Mouse (Mus musculus): ENCODE data around the gene Mitf. TPM values are rescaled to one million over a fixed set of nuclear protein-coding genes. Genes with fewer than 3 reads are reported as not detected.

Mitf gene
- polyA plus RNA-seq, 1 experiment from 2014 or later: 2.2 TPM

DNA sequence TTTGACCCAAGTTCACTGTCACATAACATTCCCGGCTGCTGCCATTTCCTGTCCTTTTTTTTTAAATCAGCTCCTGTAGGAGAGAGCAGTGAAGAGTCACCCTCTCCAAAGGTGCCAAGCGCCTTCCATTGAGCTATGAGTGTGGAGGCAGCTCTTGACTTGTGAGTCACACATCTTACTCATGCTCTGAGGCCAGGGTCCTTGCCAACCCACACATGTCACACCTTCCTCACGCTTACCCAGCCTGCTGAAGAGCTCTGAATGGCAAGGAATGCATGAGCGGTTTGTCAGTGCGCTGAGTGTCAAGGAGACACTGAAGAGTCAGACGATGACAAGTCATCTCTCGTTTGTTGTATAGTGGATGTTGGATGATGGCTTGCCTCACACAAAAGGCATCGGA is 146.0 kb downstream of the Mitf start:
- no peaks in the 10 kb centered on the region for H3K36me3 ChIP-seq (replicated peaks; ENCODE audit: control insufficient read depth, insufficient read depth, low read depth, low read length)
- H3K27me3 ChIP-seq (ENCODE audit: control insufficient read depth, insufficient read depth, low read length): no peaks in the 10 kb centered on the region

DNA sequence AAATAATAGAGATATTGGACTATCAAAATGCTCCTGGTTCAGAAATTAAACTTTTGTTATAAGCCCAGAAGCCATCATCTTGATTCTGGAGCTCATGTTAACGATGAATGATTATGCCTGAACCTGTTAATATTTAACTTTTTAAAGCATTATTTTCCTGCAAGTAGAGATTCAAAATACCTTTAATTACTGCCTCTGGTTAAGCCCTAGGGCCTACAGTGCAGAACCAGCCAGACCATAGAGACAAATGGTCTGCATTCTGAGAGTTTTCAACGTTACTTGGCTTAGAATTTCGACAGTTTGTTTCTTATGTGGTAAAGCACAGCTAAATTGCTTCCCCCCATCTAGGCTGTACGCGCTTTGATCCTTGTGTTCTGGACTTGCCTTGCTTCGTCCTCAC is 149.3 kb downstream of the Mitf start:
- no peak overlapping the region for H3K4me3 ChIP-seq (ENCODE audit: low read depth, low read length)
- no peaks in the 10 kb centered on the region for H3K36me3 ChIP-seq (replicated peaks; ENCODE audit: control insufficient read depth, insufficient read depth, low read depth, low read length)
- H3K9me3 ChIP-seq (replicated peaks; ENCODE audit: control insufficient read depth, low read length): no peaks in the 10 kb centered on the region
- H3K9ac ChIP-seq (replicated peaks; ENCODE audit: low read length): no peak overlapping the region
- H3K27me3 ChIP-seq (ENCODE audit: control insufficient read depth, insufficient read depth, low read length): no peaks in the 10 kb centered on the region
- no peaks in the 10 kb centered on the region for H3K4me1 ChIP-seq (ENCODE audit: control insufficient read depth, insufficient read depth, low read length)
- H3K27ac ChIP-seq (replicated peaks; ENCODE audit: low read depth, low read length): no peak overlapping the region
- DNase-seq (ENCODE audit: low spot score) (no peak), ATAC-seq (replicated peaks; ENCODE audit: insufficient number of reproducible peaks, low FRiP score, low TSS enrichment, low read depth) (no peak)
- WGBS: 74% methylated on average over 6 of the region's 6 CpGs
- H3K4me2 ChIP-seq (ENCODE audit: low read depth, low read length): no peak overlapping the region

More for the DNA sequence above, 146.0 kb downstream of the Mitf start:
- no peaks in the 10 kb centered on the region for H3K9me3 ChIP-seq (replicated peaks; ENCODE audit: control insufficient read depth, low read length)
- WGBS: 80% methylated on average over 8 of the region's 8 CpGs
- DNase-seq (ENCODE audit: low spot score) (no peak), ATAC-seq (replicated peaks; ENCODE audit: insufficient number of reproducible peaks, low FRiP score, low TSS enrichment, low read depth) (no peak)
- H3K4me2 ChIP-seq (ENCODE audit: low read depth, low read length): no peak overlapping the region
- no peak overlapping the region for H3K9ac ChIP-seq (replicated peaks; ENCODE audit: low read length)
- H3K4me1 ChIP-seq (ENCODE audit: control insufficient read depth, insufficient read depth, low read length): no peaks in the 10 kb centered on the region
- no peak overlapping the region for H3K27ac ChIP-seq (replicated peaks; ENCODE audit: low read depth, low read length)
- H3K4me3 ChIP-seq (ENCODE audit: low read depth, low read length): no peak overlapping the region

DNA sequence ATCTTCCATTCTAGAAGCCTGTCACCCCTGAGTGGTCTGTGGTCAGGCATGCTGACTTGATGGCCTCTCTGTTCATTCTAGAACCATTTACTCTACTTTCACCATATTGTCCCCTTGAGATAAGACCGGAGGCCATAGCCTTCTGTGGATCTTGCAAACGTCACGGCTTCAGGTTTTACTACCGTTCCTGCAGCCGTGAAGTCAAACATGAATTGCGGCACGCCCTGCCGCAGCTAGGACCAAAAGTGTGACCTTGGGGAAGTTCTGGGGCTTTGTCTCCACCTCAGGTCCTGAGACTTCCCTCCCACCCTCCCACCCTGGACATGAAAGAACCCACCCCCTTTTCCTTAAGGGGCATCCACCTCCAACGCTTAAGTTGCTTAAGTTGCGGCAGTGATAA is 149.8 kb downstream of the Mitf start:
- DNase-seq (ENCODE audit: low spot score) (no peak), ATAC-seq (replicated peaks; ENCODE audit: insufficient number of reproducible peaks, low FRiP score, low TSS enrichment, low read depth) (no peak)
- no peaks in the 10 kb centered on the region for H3K9me3 ChIP-seq (replicated peaks; ENCODE audit: control insufficient read depth, low read length)
- H3K9ac ChIP-seq (replicated peaks; ENCODE audit: low read length): no peak overlapping the region
- H3K36me3 ChIP-seq (replicated peaks; ENCODE audit: control insufficient read depth, insufficient read depth, low read depth, low read length): no peaks in the 10 kb centered on the region
- no peak overlapping the region for H3K27ac ChIP-seq (replicated peaks; ENCODE audit: low read depth, low read length)
- H3K4me1 ChIP-seq (ENCODE audit: control insufficient read depth, insufficient read depth, low read length): no peaks in the 10 kb centered on the region
- H3K4me3 ChIP-seq (ENCODE audit: low read depth, low read length): no peak overlapping the region
- H3K27me3 ChIP-seq (ENCODE audit: control insufficient read depth, insufficient read depth, low read length): no peaks in the 10 kb centered on the region
- H3K4me2 ChIP-seq (ENCODE audit: low read depth, low read length): no peak overlapping the region
- 91% methylated on average over 10 of the region's 10 CpGs for WGBS

DNA sequence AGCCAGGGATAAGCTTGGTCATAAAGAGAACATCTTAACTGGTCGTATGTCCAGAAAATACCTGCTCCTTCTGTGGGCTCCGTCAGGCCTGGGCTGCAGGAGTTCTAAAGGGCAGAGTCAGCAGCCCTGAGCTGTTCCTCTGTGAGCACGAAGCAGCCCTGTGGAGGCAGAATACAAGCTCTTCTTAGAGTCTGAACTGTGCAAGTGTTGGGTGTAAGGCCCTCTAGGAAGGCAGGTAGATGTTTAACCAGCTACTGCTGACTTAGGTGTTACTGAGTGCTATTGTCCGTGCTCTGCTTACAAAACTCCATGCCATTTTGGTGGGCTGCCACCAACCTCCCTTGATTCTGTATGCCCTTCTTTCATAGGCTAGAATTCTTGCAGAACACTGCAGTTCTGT is 151.4 kb downstream of the Mitf start:
- Histone ChIP-seq H3K36me3 (replicated peaks; ENCODE audit: control insufficient read depth, insufficient read depth, low read depth, low read length) (no peaks in the 10 kb centered on the region), H3K4me3 (ENCODE audit: low read depth, low read length) (no peak overlapping the region), H3K27me3 (ENCODE audit: control insufficient read depth, insufficient read depth, low read length) (no peaks in the 10 kb centered on the region), H3K9ac (replicated peaks; ENCODE audit: low read length) (no peak overlapping the region), H3K9me3 (replicated peaks; ENCODE audit: control insufficient read depth, low read length) (no peaks in the 10 kb centered on the region), H3K27ac (replicated peaks; ENCODE audit: low read depth, low read length) (no peak overlapping the region), H3K4me1 (ENCODE audit: control insufficient read depth, insufficient read depth, low read length) (no peaks in the 10 kb centered on the region), H3K4me2 (ENCODE audit: low read depth, low read length) (no peak overlapping the region)
- DNase-seq (ENCODE audit: low spot score) (no peak), ATAC-seq (replicated peaks; ENCODE audit: insufficient number of reproducible peaks, low FRiP score, low TSS enrichment, low read depth) (no peak)
- 84% methylated on average over 4 of the region's 4 CpGs for WGBS

DNA sequence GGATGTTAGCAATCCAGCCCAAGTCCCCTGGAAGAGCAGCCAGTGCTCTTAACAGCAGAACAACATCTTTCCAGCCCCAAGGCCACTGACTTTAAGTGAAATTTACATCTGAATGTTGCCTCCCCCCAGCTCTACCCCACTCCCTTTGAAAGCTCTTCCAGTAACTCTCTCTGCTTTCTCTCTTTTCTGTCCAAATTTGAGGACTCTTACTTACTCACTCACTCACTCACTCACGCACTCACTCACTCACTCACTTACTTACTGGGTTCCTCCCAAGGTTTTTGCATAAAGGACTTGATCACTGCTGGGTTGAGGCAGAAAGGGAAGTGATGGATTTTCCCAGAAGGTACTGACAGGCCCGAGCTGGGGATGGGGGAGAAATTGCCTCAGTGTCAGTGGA is 154.9 kb downstream of the Mitf start:
- no peak for DNase-seq (ENCODE audit: low spot score)
- H3K9me3 ChIP-seq (replicated peaks; ENCODE audit: control insufficient read depth, low read length): no peaks in the 10 kb centered on the region
- H3K4me1 ChIP-seq (ENCODE audit: control insufficient read depth, insufficient read depth, low read length): no peaks in the 10 kb centered on the region
- H3K9ac ChIP-seq (replicated peaks; ENCODE audit: low read length): no peak overlapping the region
- no peaks in the 10 kb centered on the region for H3K36me3 ChIP-seq (replicated peaks; ENCODE audit: control insufficient read depth, insufficient read depth, low read depth, low read length)
- 31% methylated on average over 2 of the region's 2 CpGs for WGBS
- H3K27me3 ChIP-seq (ENCODE audit: control insufficient read depth, insufficient read depth, low read length): no peaks in the 10 kb centered on the region
- H3K4me3 ChIP-seq (ENCODE audit: low read depth, low read length): no peak overlapping the region
- no peak overlapping the region for H3K4me2 ChIP-seq (ENCODE audit: low read depth, low read length)
- no peak overlapping the region for H3K27ac ChIP-seq (replicated peaks; ENCODE audit: low read depth, low read length)
- ATAC-seq (replicated peaks; ENCODE audit: insufficient number of reproducible peaks, low FRiP score, low TSS enrichment, low read depth): no peak

DNA sequence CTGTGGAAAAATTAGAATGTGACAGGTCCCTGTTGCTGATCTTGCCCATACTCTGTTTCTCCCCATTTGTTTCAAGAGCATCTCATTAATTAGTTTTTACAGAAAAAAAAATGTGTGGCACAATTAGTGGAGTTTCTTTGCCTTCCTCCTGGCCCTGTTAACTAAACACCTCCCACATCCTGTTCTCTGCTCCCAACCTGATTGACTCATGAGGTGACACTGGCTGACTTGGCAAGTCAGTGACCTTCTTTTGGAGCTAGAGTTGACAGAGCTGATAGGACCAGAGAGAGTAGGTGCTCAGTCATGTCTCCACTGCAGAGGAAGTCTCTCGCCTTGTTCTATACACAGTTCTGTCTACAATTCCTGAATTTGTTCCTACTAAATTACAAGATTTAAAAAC is 155.5 kb downstream of the Mitf start:
- Histone ChIP-seq H3K4me1 (ENCODE audit: control insufficient read depth, insufficient read depth, low read length) (no peaks in the 10 kb centered on the region), H3K36me3 (replicated peaks; ENCODE audit: control insufficient read depth, insufficient read depth, low read depth, low read length) (no peaks in the 10 kb centered on the region)
- no peak for ATAC-seq (replicated peaks; ENCODE audit: insufficient number of reproducible peaks, low FRiP score, low TSS enrichment, low read depth)

DNA sequence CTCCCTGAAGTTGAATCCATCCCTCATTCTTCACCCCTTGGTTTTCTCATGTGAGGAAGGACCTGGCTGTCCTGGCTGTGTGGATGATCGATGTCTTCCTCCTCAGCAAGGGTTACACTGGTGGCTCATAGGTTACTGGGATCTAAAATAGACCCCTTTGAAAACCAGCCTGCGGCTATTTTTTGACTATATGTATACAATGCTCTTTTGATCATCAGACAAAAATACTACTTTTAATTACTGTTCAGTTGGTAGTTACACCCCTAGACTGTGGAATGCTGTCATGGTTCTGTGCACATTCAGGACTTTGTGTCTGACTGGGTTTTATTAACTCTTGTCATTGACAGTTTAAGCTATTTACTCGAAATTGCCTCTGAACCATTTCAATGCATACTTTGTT is 157.9 kb downstream of the Mitf start:
- Histone ChIP-seq H3K36me3 (replicated peaks; ENCODE audit: control insufficient read depth, insufficient read depth, low read depth, low read length) (no peaks in the 10 kb centered on the region), H3K9ac (replicated peaks; ENCODE audit: low read length) (no peak overlapping the region), H3K27ac (replicated peaks; ENCODE audit: low read depth, low read length) (no peak overlapping the region), H3K9me3 (replicated peaks; ENCODE audit: control insufficient read depth, low read length) (no peaks in the 10 kb centered on the region), H3K4me2 (ENCODE audit: low read depth, low read length) (no peak overlapping the region), H3K27me3 (ENCODE audit: control insufficient read depth, insufficient read depth, low read length) (no peaks in the 10 kb centered on the region), H3K4me1 (ENCODE audit: control insufficient read depth, insufficient read depth, low read length) (no peaks in the 10 kb centered on the region), H3K4me3 (ENCODE audit: low read depth, low read length) (no peak overlapping the region)
- ATAC-seq (replicated peaks; ENCODE audit: insufficient number of reproducible peaks, low FRiP score, low TSS enrichment, low read depth) (no peak), DNase-seq (ENCODE audit: low spot score) (no peak)
- WGBS: 50% methylated on average over 3 of the region's 3 CpGs

More for the DNA sequence above, 155.5 kb downstream of the Mitf start:
- DNase-seq (ENCODE audit: low spot score): no peak
- Histone ChIP-seq H3K9me3 (replicated peaks; ENCODE audit: control insufficient read depth, low read length) (no peaks in the 10 kb centered on the region), H3K4me3 (ENCODE audit: low read depth, low read length) (no peak overlapping the region), H3K27me3 (ENCODE audit: control insufficient read depth, insufficient read depth, low read length) (no peaks in the 10 kb centered on the region), H3K4me2 (ENCODE audit: low read depth, low read length) (no peak overlapping the region), H3K9ac (replicated peaks; ENCODE audit: low read length) (no peak overlapping the region), H3K27ac (replicated peaks; ENCODE audit: low read depth, low read length) (no peak overlapping the region)
- WGBS: 59% methylated on average over 1 of the region's 1 CpGs

DNA sequence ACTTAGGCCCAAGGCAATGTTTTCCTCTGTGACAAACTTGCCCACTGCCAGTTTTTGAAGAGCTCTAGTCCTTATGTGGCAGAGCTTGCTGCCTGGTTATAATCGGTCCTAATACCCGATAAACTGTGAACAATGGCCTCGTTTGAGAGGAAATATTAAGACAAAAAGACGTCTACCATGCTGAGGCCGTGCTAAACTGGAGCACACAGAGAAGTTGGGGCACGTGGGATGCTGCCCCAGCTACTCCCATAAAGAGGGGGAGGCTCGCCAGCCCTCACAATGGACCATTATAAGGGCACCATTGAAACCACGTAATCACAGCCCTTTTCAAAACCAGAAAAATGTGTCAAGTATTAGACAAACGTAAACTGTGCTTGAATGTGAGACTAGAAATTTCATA is 174.8 kb downstream of the Mitf start:
- no peak overlapping the region for H3K4me3 ChIP-seq (ENCODE audit: low read depth, low read length)
- H3K27me3 ChIP-seq (ENCODE audit: control insufficient read depth, insufficient read depth, low read length): no peaks in the 10 kb centered on the region
- no peaks in the 10 kb centered on the region for H3K9me3 ChIP-seq (replicated peaks; ENCODE audit: control insufficient read depth, low read length)
- WGBS: 43% methylated on average over 9 of the region's 9 CpGs
- H3K36me3 ChIP-seq (replicated peaks; ENCODE audit: control insufficient read depth, insufficient read depth, low read depth, low read length): no peaks in the 10 kb centered on the region
- no peak overlapping the region for H3K4me2 ChIP-seq (ENCODE audit: low read depth, low read length)
- H3K9ac ChIP-seq (replicated peaks; ENCODE audit: low read length): no peak overlapping the region
- H3K27ac ChIP-seq (replicated peaks; ENCODE audit: low read depth, low read length): no peak overlapping the region
- DNase-seq (ENCODE audit: low spot score) (peak; percentile 11), ATAC-seq (replicated peaks; ENCODE audit: insufficient number of reproducible peaks, low FRiP score, low TSS enrichment, low read depth) (no peak)
- H3K4me1 ChIP-seq (ENCODE audit: control insufficient read depth, insufficient read depth, low read length): no peaks in the 10 kb centered on the region
